Mouse (Mus musculus) erythroblast, embryonic 14.5 days (primary cell): ENCODE measurements around the gene Magi1. TPM values are rescaled to one million over a fixed set of nuclear protein-coding genes. Genes with fewer than 3 reads are reported as not detected.

Experiments used
- H3K27me3 ChIP-seq: 2 replicates; pipeline ENCODE4 v1.6.1; 2012; ENCODE audit warnings: inconsistent platforms; ENCODE audit not compliant: control insufficient read depth
- H3K36me3 ChIP-seq: 2 replicates; pipeline ENCODE4 v1.6.1; 2012; ENCODE audit warnings: mild to moderate bottlenecking, inconsistent platforms; ENCODE audit not compliant: control insufficient read depth
- H3K4me1 ChIP-seq: 2 replicates; pipeline ENCODE4 v1.6.1; 2012; ENCODE audit warnings: inconsistent platforms; ENCODE audit not compliant: control insufficient read depth
- H3K4me3 ChIP-seq: replicated peaks from 2 replicates; pipeline ENCODE3; 2012; ENCODE audit warnings: moderate library complexity, mild to moderate bottlenecking, inconsistent platforms
- H3K9me3 ChIP-seq: 2 replicates; pipeline ENCODE4 v1.6.1; 2012; ENCODE audit warnings: low read length, inconsistent platforms, mixed read lengths; ENCODE audit not compliant: control insufficient read depth
- GATA1 ChIP-seq: IDR thresholded peaks from 2 replicates; pipeline ENCODE4 v1.6.1; 2012; ENCODE audit warnings: low read length, inconsistent platforms, mixed read lengths
- TAL1 ChIP-seq: IDR thresholded peaks from 3 replicates; pipeline ENCODE4 v1.6.1; 2012; ENCODE audit warnings: low read length, inconsistent platforms, mixed read lengths
- polyA plus RNA-seq: library from polyadenylated mRNA; stranded (reverse); fragments of >175 nt; gene quantifications from 2 replicates; pipeline ENCODE4 v1.2.3, GENCODE M21; 2012

Gene Magi1
- polyA plus RNA-seq, 1 experiment = 0.16 TPM

DNA sequence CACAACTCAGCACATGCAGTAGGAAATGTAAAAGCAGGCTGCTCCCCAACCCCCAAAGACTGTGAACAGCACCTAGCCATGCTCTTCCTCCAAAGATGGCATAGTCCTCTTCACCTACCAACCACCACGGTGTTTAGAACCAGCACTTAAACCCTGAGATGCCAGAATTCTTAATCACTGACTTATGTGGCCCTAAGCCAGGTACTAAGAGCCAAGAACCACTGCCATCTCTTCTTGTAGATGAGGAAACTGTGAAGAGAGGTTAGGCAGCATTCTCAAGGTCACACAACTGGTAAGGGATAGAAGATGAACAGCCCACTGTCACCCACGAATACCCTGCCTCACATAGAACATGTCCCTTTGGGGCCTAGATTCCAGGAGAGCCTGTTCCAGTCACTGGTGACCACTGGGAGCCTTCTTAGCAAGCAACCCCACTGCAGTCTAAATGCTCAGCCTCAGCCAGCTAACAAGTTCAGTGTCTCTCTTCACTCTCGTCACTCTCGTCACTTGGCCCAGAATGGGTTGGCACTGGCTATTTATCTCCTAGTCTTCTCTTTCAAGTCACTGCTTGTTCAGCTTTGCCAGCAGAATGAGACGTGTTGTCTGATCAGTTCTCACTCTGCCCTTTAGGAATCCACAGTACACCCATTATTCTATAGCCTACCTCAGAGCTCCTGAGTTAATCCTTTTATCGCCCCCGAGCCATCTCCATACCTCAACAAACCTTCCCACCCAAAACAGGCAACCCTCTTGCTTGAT is 19.4 kb downstream of the Magi1 start:
- Histone ChIP-seq H3K4me3 (no peak overlapping the region), H3K36me3 (no peaks in the 10 kb centered on the region), H3K4me1 (no peaks in the 10 kb centered on the region), H3K9me3 (no peaks in the 10 kb centered on the region), H3K27me3 (no peaks in the 10 kb centered on the region)
- TF ChIP-seq GATA1 = no peak

DNA sequence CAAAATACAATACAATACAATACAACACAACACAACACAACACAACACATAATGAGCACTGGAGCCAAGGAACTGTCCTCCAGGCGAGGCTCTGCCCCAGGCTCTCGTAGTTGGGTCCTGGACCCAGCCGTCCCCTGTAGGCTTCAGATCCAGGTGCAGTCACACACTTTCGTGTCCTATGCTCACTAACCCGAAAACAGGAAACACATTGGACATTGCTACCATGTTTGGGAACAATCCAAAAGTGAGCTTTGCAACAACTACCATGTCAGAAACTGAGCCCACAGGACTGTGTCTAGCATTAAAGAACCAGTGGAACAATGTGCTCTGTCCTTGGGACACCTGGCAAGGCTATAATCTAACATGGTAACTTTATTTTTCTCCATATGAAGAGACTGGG is 22.9 kb downstream of the Magi1 start:
- Histone ChIP-seq H3K4me3 (no peak overlapping the region), H3K27me3 (no peaks in the 10 kb centered on the region), H3K4me1 (no peaks in the 10 kb centered on the region), H3K36me3 (no peaks in the 10 kb centered on the region), H3K9me3 (no peaks in the 10 kb centered on the region)
- TF ChIP-seq GATA1 (no peak), TAL1 (no peak)

- no peaks in the 10 kb centered on the region for H3K4me1 ChIP-seq
- no peaks in the 10 kb centered on the region for H3K27me3 ChIP-seq
- no peaks in the 10 kb centered on the region for H3K36me3 ChIP-seq
- no peaks in the 10 kb centered on the region for H3K9me3 ChIP-seq
- TF ChIP-seq TAL1 = no peak
- TF ChIP-seq GATA1 = no peak
- no peak overlapping the region for H3K4me3 ChIP-seq
These were observed 23.7 kb downstream of the Magi1 start for GRCm38 (mm10) chr6:94259981-94260380.

DNA sequence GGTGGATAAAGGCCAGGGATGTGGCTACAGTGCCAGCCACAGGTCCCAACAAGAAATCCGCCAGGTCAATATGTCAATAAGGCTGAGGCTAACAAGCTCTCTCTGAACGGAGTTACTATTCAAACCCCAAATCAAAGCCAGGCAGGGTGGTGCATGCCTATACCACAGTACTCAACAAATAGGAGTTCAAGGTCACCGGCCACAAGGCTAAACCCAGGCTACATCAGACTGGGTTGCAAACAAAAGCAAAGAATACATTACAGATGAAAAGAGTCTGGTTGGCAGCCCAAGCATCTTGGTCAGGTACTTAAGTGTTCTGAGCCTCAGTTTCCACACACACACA is 25.9 kb downstream of the Magi1 start:
- Histone ChIP-seq H3K9me3 (no peaks in the 10 kb centered on the region), H3K4me1 (peaks cover 2% of the 10 kb centered on the region; the same call in 1 of the 2 replicates)
- TF ChIP-seq GATA1 (no peak), TAL1 (no peak)

GRCm38 (mm10) chr6:94256982-94257830 is 26.5 kb downstream of the Magi1 start:
- Histone ChIP-seq H3K27me3 (no peaks in the 10 kb centered on the region), H3K4me3 (no peak overlapping the region), H3K4me1 (peaks cover 2% of the 10 kb centered on the region; the same call in 1 of the 2 replicates), H3K9me3 (no peaks in the 10 kb centered on the region), H3K36me3 (no peaks in the 10 kb centered on the region)
- TF ChIP-seq GATA1 = no peak
- no peak for TF ChIP-seq TAL1

More for the DNA sequence above, 25.9 kb downstream of the Magi1 start:
- H3K36me3 ChIP-seq = no peaks in the 10 kb centered on the region
- no peaks in the 10 kb centered on the region for H3K27me3 ChIP-seq
- no peak overlapping the region for H3K4me3 ChIP-seq

DNA sequence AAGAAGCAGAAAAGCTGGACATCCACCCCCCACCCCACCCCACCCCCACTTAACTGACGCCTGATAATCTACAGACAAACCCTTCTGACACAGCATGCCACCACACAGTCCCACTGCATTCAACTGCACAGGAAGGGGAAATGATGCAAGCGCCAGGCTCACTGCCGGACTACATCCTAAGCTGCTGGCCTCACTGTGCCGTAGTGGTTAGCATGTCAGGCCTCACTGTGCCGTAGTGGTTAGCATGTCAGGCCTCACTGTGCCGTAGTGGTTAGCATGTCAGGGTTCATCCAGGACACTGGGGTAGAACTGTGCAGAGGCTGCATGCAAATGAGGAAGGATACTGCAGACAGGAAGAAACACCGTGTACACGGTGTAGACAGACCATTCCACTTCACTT is 29.8 kb downstream of the Magi1 start:
- no peaks in the 10 kb centered on the region for H3K36me3 ChIP-seq
- TF ChIP-seq TAL1 (no peak), GATA1 (no peak)
- no peaks in the 10 kb centered on the region for H3K27me3 ChIP-seq
- no peaks in the 10 kb centered on the region for H3K9me3 ChIP-seq
- no peak overlapping the region for H3K4me3 ChIP-seq
- peaks cover 2% of the 10 kb centered on the region; the same call in 1 of the 2 replicates for H3K4me1 ChIP-seq

DNA sequence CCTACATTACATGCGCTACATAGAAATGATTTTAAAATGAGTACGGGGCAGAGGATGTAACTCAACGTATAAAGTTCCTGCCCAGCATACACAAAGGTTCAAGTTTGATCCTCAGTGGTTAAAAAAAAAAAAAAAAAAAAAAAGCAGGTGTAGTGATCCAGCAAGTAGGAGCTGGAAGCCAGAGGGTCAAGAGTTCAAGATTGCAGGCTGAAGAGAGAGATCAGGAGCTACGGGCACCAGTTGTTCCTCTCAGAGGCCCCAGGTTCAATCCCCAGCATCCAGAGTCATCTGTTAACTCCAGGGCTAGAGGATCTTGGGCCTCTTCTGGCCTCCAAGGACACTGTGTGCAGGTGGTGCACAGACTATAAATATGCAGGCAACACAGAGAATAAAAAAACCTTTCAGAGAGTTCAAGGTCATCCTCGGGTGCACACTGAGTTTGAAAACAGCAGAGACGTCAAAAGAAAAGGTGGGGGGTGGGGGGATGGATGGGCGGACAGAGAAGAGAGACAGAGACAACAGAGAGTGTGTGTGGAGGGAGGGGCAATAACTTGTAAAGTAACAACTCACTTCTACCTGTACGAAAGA is 32.3 kb downstream of the Magi1 start:
- Histone ChIP-seq H3K4me1 (peaks cover 2% of the 10 kb centered on the region; the same call in 1 of the 2 replicates), H3K27me3 (no peaks in the 10 kb centered on the region), H3K9me3 (no peaks in the 10 kb centered on the region), H3K36me3 (no peaks in the 10 kb centered on the region), H3K4me3 (no peak overlapping the region)
- TF ChIP-seq GATA1 (no peak), TAL1 (no peak)

DNA sequence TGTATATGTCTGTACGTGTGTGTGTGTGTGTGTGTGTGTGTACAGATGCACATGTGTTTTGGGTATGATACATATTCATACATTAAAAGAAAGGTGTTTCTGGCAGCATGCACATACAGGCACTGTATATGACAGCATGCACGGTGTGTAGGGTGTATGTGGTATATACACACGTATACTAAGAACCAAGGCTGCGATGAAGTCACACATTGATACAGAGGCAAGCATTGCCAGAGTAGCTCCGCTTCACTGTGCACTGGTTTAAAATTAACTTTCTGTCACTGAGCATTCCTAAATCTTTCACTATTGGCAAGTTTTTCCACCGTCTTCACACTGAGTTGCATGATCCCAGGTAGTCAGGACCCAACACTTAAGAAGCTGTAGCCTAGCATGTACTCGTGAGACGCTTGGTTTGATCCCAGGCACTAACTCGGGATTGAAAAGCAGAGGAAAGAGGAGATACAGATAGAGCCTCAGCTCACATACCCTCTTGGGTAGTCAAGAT is 34.4 kb downstream of the Magi1 start:
- no peaks in the 10 kb centered on the region for H3K27me3 ChIP-seq
- no peaks in the 10 kb centered on the region for H3K36me3 ChIP-seq
- TF ChIP-seq TAL1 (no peak), GATA1 (no peak)
- peaks cover 2% of the 10 kb centered on the region; the same call in 1 of the 2 replicates for H3K4me1 ChIP-seq
- no peaks in the 10 kb centered on the region for H3K9me3 ChIP-seq
- no peak overlapping the region for H3K4me3 ChIP-seq

DNA sequence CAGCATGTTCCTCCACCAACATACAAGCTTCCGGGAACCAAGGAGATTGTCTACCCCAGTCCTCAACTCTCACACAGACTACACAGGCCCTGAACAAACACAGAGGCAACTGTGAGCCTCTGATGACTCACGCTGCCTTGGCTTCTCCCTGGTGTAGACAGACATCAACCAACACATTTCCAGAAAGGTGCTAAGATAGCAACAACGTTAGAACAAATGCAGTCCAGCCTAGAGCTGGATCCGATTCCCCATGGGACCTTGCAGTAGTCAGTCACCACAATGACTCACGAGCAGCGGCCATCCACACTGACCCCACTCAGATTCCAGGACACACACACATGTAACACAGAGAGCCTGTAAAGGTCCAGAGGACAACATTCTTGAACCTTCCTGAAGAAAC is 42.5 kb downstream of the Magi1 start:
- no peaks in the 10 kb centered on the region for H3K36me3 ChIP-seq
- no peaks in the 10 kb centered on the region for H3K4me1 ChIP-seq
- TF ChIP-seq TAL1 = no peak
- TF ChIP-seq GATA1 = no peak
- H3K27me3 ChIP-seq = no peaks in the 10 kb centered on the region
- H3K4me3 ChIP-seq = no peak overlapping the region
- H3K9me3 ChIP-seq = no peaks in the 10 kb centered on the region
